9 mouse cellular contexts compared by ENCODE assay signal in genomic region chr11:74834359-74834638, GRCm38 (mm10). TPM values are rescaled to one million over a fixed set of nuclear protein-coding genes. Genes with fewer than 3 reads are reported as not detected.
DNase-seq lines count a peak whose midpoint lies in the region; ATAC-seq and TF ChIP-seq lines count a peak whose summit lies in the region.
"Had no signal": no experiment of that assay in that cellular context is flagged by ENCODE, and none has a peak within 500 bp of the region (broad histone marks: within the 10 kb centered on the region; RNA-seq: fewer than 3 reads in every experiment).

No protein-coding gene starts in this region.

- H3K27me3 ChIP-seq in forebrain, embryonic 10.5 days (ENCODE audit: poor library complexity, severe bottlenecking), result peaks cover 12% of the 10 kb centered on the region; the same call in 1 of the 2 replicates
- no peaks in the 10 kb centered on the region for H3K27me3 ChIP-seq in forebrain, postnatal 0 days (ENCODE audit: insufficient read depth, low read length)
- no peaks in the 10 kb centered on the region for H3K27me3 ChIP-seq in kidney, embryonic 16.5 days (ENCODE audit: insufficient read depth, low read length)
- no peaks in the 10 kb centered on the region for H3K27me3 ChIP-seq in CH12.LX (replicated peaks)
- H3K27me3 ChIP-seq in limb, embryonic 11.5 days (ENCODE audit: control insufficient read depth, insufficient read depth, low read length), result no peaks in the 10 kb centered on the region

- no peak for DNase-seq in forebrain, embryonic 10.5 days (ENCODE audit: extremely low spot score, low spot score)
- DNase-seq in forebrain, postnatal 0 days, result no peak
- no peak for DNase-seq in kidney, postnatal 36 days
- no peak for DNase-seq in CH12.LX (ENCODE audit: extremely low read depth)
- DNase-seq in limb, embryonic 11.5 days (ENCODE audit: low spot score), result no peak
- no peak for DNase-seq in ovary, postnatal 36 days (ENCODE audit: low spot score)
- no peak for DNase-seq in gastrocnemius, adult 8-10 months (ENCODE audit: low spot score in 2 of 2)
- DNase-seq: kidney, postnatal 4 days had no signal

- in situ Hi-C loops in CH12.LX (cut with MboI; ENCODE audit: low pct_ligation_motif_present, low pct_unique_long_range_greater_than_20kb, low sequenced_read_pairs), result loop anchor here (25.0 kb wide), 1 partner anchor 447 kb away; no protein-coding TSS in a partner anchor

- TF ChIP-seq POLR2A in CH12.LX (IDR thresholded peaks at IDR 0.05; ENCODE audit: low read depth, low read length), result no peak

- no peak for TF ChIP-seq EP300 in CH12.LX (IDR thresholded peaks at IDR 0.05; ENCODE audit: low read length)

- WGBS in forebrain, embryonic 10.5 days, result 68% methylated on average over 1 of the region's 1 CpGs
- WGBS in forebrain, postnatal 0 days, result 50% methylated on average over 1 of the region's 1 CpGs
- WGBS in kidney, embryonic 16.5 days, result 28% methylated on average over 1 of the region's 1 CpGs
- 78% methylated on average over 1 of the region's 1 CpGs for WGBS in limb, embryonic 11.5 days

- 0 out of 2 replicates have a peak overlapping the region, but pooled peaks have one; percentile 40 for H3K27ac ChIP-seq in forebrain, embryonic 10.5 days
- no peak overlapping the region for H3K27ac ChIP-seq in forebrain, postnatal 0 days (ENCODE audit: low read depth, low read length)
- H3K27ac ChIP-seq in kidney, embryonic 16.5 days (ENCODE audit: low read length), result peak overlapping the region; percentile 39
- H3K27ac ChIP-seq in CH12.LX (ENCODE audit: insufficient read depth, low read depth), result no peak overlapping the region
- H3K27ac ChIP-seq in limb, embryonic 11.5 days (replicated peaks; ENCODE audit: low read depth, low read length), result 0 out of 2 replicates have a peak overlapping the region, but pooled peaks have one; percentile 21

- no peak for ATAC-seq in forebrain, postnatal 0 days
- no peak for ATAC-seq in kidney, embryonic 16.5 days (ENCODE audit: low FRiP score, low TSS enrichment)
- no peak for ATAC-seq in limb, embryonic 11.5 days (ENCODE audit: insufficient number of reproducible peaks, low FRiP score, low TSS enrichment, low read depth)

- TF ChIP-seq RAD21 in CH12.LX (IDR thresholded peaks at IDR 0.05; ENCODE audit: low read depth, low read length), result no peak; the same call in none of the 2 replicates

- no peak overlapping the region for H3K4me3 ChIP-seq in forebrain, embryonic 10.5 days
- no peak overlapping the region for H3K4me3 ChIP-seq in forebrain, postnatal 0 days (ENCODE audit: low read depth, low read length)
- no peak overlapping the region for H3K4me3 ChIP-seq in kidney, embryonic 16.5 days (ENCODE audit: low read length)
- no peak overlapping the region for H3K4me3 ChIP-seq in CH12.LX (replicated peaks in 1 of 3; ENCODE audit: low read depth in 2 of 3, low read length in 2 of 3, poor library complexity in 1 of 3)
- H3K4me3 ChIP-seq in limb, embryonic 11.5 days (ENCODE audit: low read depth, low read length), result no peak overlapping the region

- TF ChIP-seq CTCF in forebrain, postnatal 0 days (IDR thresholded peaks at IDR 0.05; ENCODE audit: low read depth), result no peak
- TF ChIP-seq CTCF in CH12.LX (conservative IDR thresholded peaks at IDR 0.05 in 1 of 2, IDR thresholded peaks at IDR 0.05 in 1 of 2; ENCODE audit: low read depth in 2 of 2, low read length in 2 of 2), result 0 out of 4 replicates have a peak, but pooled peaks of 1 of the 2 experiments have one; percentile 13

- peaks cover 86% of the 10 kb centered on the region for H3K4me1 ChIP-seq in forebrain, embryonic 10.5 days
- peaks cover 10% of the 10 kb centered on the region; the same call in 1 of the 2 replicates for H3K4me1 ChIP-seq in forebrain, postnatal 0 days (ENCODE audit: insufficient read depth)
- H3K4me1 ChIP-seq in kidney, embryonic 16.5 days (ENCODE audit: insufficient read depth, low read length), result peaks cover 42% of the 10 kb centered on the region
- H3K4me1 ChIP-seq in CH12.LX (ENCODE audit: control insufficient read depth in 1 of 2, insufficient read depth in 2 of 2), result peaks cover 12 to 58% of the 10 kb centered on the region in 2 experiments
- peaks cover 28% of the 10 kb centered on the region for H3K4me1 ChIP-seq in limb, embryonic 11.5 days (ENCODE audit: control insufficient read depth, insufficient read depth, low read length)

- dilution Hi-C loops in CH12.LX (cut with MboI; ENCODE audit: extremely low pct_ligation_motif_present, extremely low pct_unique_long_range_greater_than_20kb, low sequenced_read_pairs), result no loop called here

- H3K79me2 ChIP-seq in CH12.LX (replicated peaks; ENCODE audit: control insufficient read depth, extremely low read depth, insufficient read depth, poor library complexity, severe bottlenecking), result peaks cover 7% of the 10 kb centered on the region

- H3K9ac ChIP-seq in forebrain, postnatal 0 days, result no peak overlapping the region
- H3K9ac ChIP-seq in kidney, embryonic 16.5 days (replicated peaks; ENCODE audit: low read length), result 0 out of 2 replicates have a peak overlapping the region, but pooled peaks have one; percentile 62
- no peak overlapping the region for H3K9ac ChIP-seq in CH12.LX (ENCODE audit: insufficient read depth, low read depth)
- H3K9ac ChIP-seq in limb, embryonic 11.5 days (ENCODE audit: low read length), result no peak overlapping the region

- H3K4me2 ChIP-seq in forebrain, postnatal 0 days (ENCODE audit: low read depth), result no peak overlapping the region
- no peak overlapping the region for H3K4me2 ChIP-seq in kidney, embryonic 16.5 days (replicated peaks; ENCODE audit: low read depth, low read length)
- no peak overlapping the region for H3K4me2 ChIP-seq in CH12.LX (ENCODE audit: insufficient read depth, low read depth, poor library complexity, severe bottlenecking)
- H3K4me2 ChIP-seq in limb, embryonic 11.5 days (ENCODE audit: low read depth, severe bottlenecking), result no peak overlapping the region

- H3K9me3 ChIP-seq in forebrain, embryonic 10.5 days, result no peaks in the 10 kb centered on the region
- H3K9me3 ChIP-seq in forebrain, postnatal 0 days (ENCODE audit: low read length), result no peaks in the 10 kb centered on the region
- no peaks in the 10 kb centered on the region for H3K9me3 ChIP-seq in kidney, embryonic 16.5 days (ENCODE audit: low read length)
- H3K9me3 ChIP-seq in CH12.LX (replicated peaks; ENCODE audit: low read length), result no peaks in the 10 kb centered on the region
- H3K9me3 ChIP-seq in limb, embryonic 11.5 days (ENCODE audit: control insufficient read depth, low read length), result no peaks in the 10 kb centered on the region

- peaks cover 10% of the 10 kb centered on the region for H3K36me3 ChIP-seq in forebrain, embryonic 10.5 days (replicated peaks)
- peaks cover 8% of the 10 kb centered on the region; the same call in 1 of the 2 replicates for H3K36me3 ChIP-seq in forebrain, postnatal 0 days (ENCODE audit: insufficient read depth)
- no peaks in the 10 kb centered on the region for H3K36me3 ChIP-seq in kidney, embryonic 16.5 days (ENCODE audit: insufficient read depth, low read length)
- peaks cover 5 to 28% of the 10 kb centered on the region in 2 experiments for H3K36me3 ChIP-seq in CH12.LX (replicated peaks in 1 of 2; ENCODE audit: control insufficient read depth in 1 of 2, insufficient read depth in 1 of 2, low read length in 1 of 2)
- H3K36me3 ChIP-seq in limb, embryonic 11.5 days (ENCODE audit: control insufficient read depth, insufficient read depth, low read length), result no peaks in the 10 kb centered on the region

TF ChIP-seq in CH12.LX, 34 proteins besides CTCF, POLR2A, EP300 and RAD21:
- no peak for TF ChIP-seq NELFE (IDR thresholded peaks at IDR 0.05; ENCODE audit: low read depth, low read length)
- TF ChIP-seq TCF12 (IDR thresholded peaks at IDR 0.05; ENCODE audit: low read depth, low read length), result 0 out of 2 replicates have a peak, but pooled peaks have one; percentile 21

RNA-seq across cellular contexts. Expression of gene Mnt, which starts 3.6 kb away (rescaled TPM):
- 4.7 and 4.9 TPM in 2 replicates for polyA plus RNA-seq in forebrain, embryonic 10.5 days (2016; fragmentation: Nextera tagmentation; extraction: Ambion mirVana)
- total RNA-seq in forebrain, postnatal 0 days (2014; rRNA removed), result 14.2 and 15.9 TPM in 2 replicates
- polyA plus RNA-seq in forebrain, postnatal 0 days (2015; fragmentation: Nextera tagmentation; extraction: Ambion mirVana), result 6.8 and 8.1 TPM in 2 replicates
- 4.7 and 4.8 TPM in 2 replicates for polyA plus RNA-seq in kidney, embryonic 16.5 days (2015; fragmentation: Nextera tagmentation; extraction: Ambion mirVana)
- total RNA-seq in CH12.LX (2012; rRNA removed) (3.6 and 4.7 TPM in 2 replicates), CH12.LX (2014; rRNA removed) (1.4 and 1.6 TPM in 2 replicates)
- polyA plus RNA-seq in CH12.LX (2012; ENCODE audit: insufficient read length, low read depth), result 29.0 and 30.6 TPM in 2 replicates
- 5.1 and 5.5 TPM in 2 replicates for polyA plus RNA-seq in limb, embryonic 11.5 days (2014; fragmentation: Nextera tagmentation; extraction: Ambion mirVana)
- 10 to 100 TPM in 1 of 4 experiments, 1 to 10 TPM in 3; 5.8 to 11.7 (median 7.8) TPM for total RNA-seq in gastrocnemius, adult 8-10 months (2022)

Comparison
In these comparisons a context has a peak if more than half of its experiments do, and no peak if none do; other contexts are left out.
1. H3K27ac ChIP-seq: peak in forebrain, embryonic 10.5 days (single experiment), kidney, embryonic 16.5 days (single experiment) and limb, embryonic 11.5 days (single experiment); none in forebrain, postnatal 0 days (single experiment) and CH12.LX (single experiment).